Mouse (Mus musculus): ENCODE results near the gene Limch1.

Gene Limch1

GRCm38 (mm10) chr5:66745390-66745995 lies at the start of gene Limch1:
Gene Limch1, plus strand, starts transcription at chr5:66745827.
- DNase-seq (ENCODE audit: low spot score in 2 of 2): peak; percentile 58 to 70

GRCm38 (mm10) chr5:66697119-66697518 lies 48.5 kb upstream of the Limch1 start:
- DNase-seq (ENCODE audit: low spot score in 2 of 2): peak in 1 of 2 experiments; percentile 70

- no peak for DNase-seq (ENCODE audit: low spot score in 2 of 2)
Observed at GRCm38 (mm10) chr5:66699911-66700310, 45.7 kb upstream of the Limch1 start.

GRCm38 (mm10) chr5:66701951-66702350 lies 43.7 kb upstream of the Limch1 start:
- no peak for DNase-seq (ENCODE audit: low spot score in 2 of 2)

- no peak for DNase-seq (ENCODE audit: low spot score in 2 of 2)
Observed at GRCm38 (mm10) chr5:66703317-66704004, 42.2 kb upstream of the Limch1 start.

GRCm38 (mm10) chr5:66707859-66708258 lies 37.8 kb upstream of the Limch1 start:
- no peak for DNase-seq (ENCODE audit: low spot score in 2 of 2)

- DNase-seq (ENCODE audit: low spot score in 2 of 2): no peak
Observed at GRCm38 (mm10) chr5:66710445-66711019, 35.1 kb upstream of the Limch1 start.

- no peak for DNase-seq (ENCODE audit: low spot score in 2 of 2)
Observed at GRCm38 (mm10) chr5:66712801-66713200, 32.8 kb upstream of the Limch1 start.

- no peak for DNase-seq (ENCODE audit: low spot score in 2 of 2)
Observed at GRCm38 (mm10) chr5:66715498-66715931, 30.1 kb upstream of the Limch1 start.

GRCm38 (mm10) chr5:66717931-66718330 lies 27.7 kb upstream of the Limch1 start:
- no peak for DNase-seq (ENCODE audit: low spot score in 2 of 2)

- DNase-seq (ENCODE audit: low spot score in 2 of 2): no peak
Observed at GRCm38 (mm10) chr5:66718413-66718812, 27.2 kb upstream of the Limch1 start.

- DNase-seq (ENCODE audit: low spot score in 2 of 2): no peak
Observed at GRCm38 (mm10) chr5:66718880-66719279, 26.7 kb upstream of the Limch1 start.

GRCm38 (mm10) chr5:66720921-66721320 lies 24.7 kb upstream of the Limch1 start:
- no peak for DNase-seq (ENCODE audit: low spot score in 2 of 2)

GRCm38 (mm10) chr5:66722586-66722985 lies 23.0 kb upstream of the Limch1 start:
- no peak for DNase-seq (ENCODE audit: low spot score in 2 of 2)

GRCm38 (mm10) chr5:66723037-66723436 lies 22.6 kb upstream of the Limch1 start:
- DNase-seq (ENCODE audit: low spot score in 2 of 2): no peak

- DNase-seq (ENCODE audit: low spot score in 2 of 2): no peak
Observed at GRCm38 (mm10) chr5:66723626-66724025, 22.0 kb upstream of the Limch1 start.

- DNase-seq (ENCODE audit: low spot score in 2 of 2): no peak
Observed at GRCm38 (mm10) chr5:66729306-66729705, 16.3 kb upstream of the Limch1 start.

GRCm38 (mm10) chr5:66730621-66731301 lies 14.9 kb upstream of the Limch1 start:
- peak; percentile 71 to 75 for DNase-seq (ENCODE audit: low spot score in 2 of 2)

GRCm38 (mm10) chr5:66731302-66731697 lies 14.3 kb upstream of the Limch1 start:
- no peak for DNase-seq (ENCODE audit: low spot score in 2 of 2)

- DNase-seq (ENCODE audit: low spot score in 2 of 2): no peak
Observed at GRCm38 (mm10) chr5:66733556-66733955, 12.1 kb upstream of the Limch1 start.

GRCm38 (mm10) chr5:66739376-66739775 lies 6.3 kb upstream of the Limch1 start:
- no peak for DNase-seq (ENCODE audit: low spot score in 2 of 2)

- DNase-seq (ENCODE audit: low spot score in 2 of 2): peak; percentile 59 to 77
Observed at GRCm38 (mm10) chr5:66745996-66746681, 512 bp downstream of the Limch1 start.

Data from right cerebral cortex, adult 2 months (tissue).